Mouse (Mus musculus) hindbrain, embryonic 15.5 days (tissue): ENCODE data around the gene Btbd7. TPM values are rescaled to one million over a fixed set of nuclear protein-coding genes. Genes with fewer than 3 reads are reported as not detected.

Experiments
- ATAC-seq: fragments of 200-750 bp; cut with Nextera tagmentation; 2 replicates; pipeline ENCODE4 v1.8.0; 2017; ENCODE audit warnings: low read depth, moderate number of reproducible peaks, moderate TSS enrichment; ENCODE audit not compliant: low FRiP score
- H3K27ac ChIP-seq: fragments of 300-500 bp; sonication (generic); replicated peaks from 2 replicates; pipeline ENCODE4 v1.5.1; 2015; ENCODE audit warnings: mild to moderate bottlenecking, inconsistent platforms
- H3K27me3 ChIP-seq: fragments of 300-500 bp; sonication (generic); 2 replicates; pipeline ENCODE4 v1.6.1; 2015; ENCODE audit warnings: control low read depth, inconsistent platforms
- H3K36me3 ChIP-seq: fragments of 300-500 bp; sonication (generic); 2 replicates; pipeline ENCODE4 v1.6.1; 2015; ENCODE audit warnings: control low read depth, inconsistent platforms
- H3K4me1 ChIP-seq: fragments of 300-500 bp; sonication (generic); replicated peaks from 2 replicates; pipeline ENCODE4 v1.6.1; 2015; ENCODE audit warnings: control low read depth, inconsistent platforms
- H3K4me2 ChIP-seq: fragments of 300-500 bp; sonication (generic); 2 replicates; pipeline ENCODE4 v1.6.1; 2015; ENCODE audit warnings: moderate library complexity, mild to moderate bottlenecking, inconsistent platforms
- H3K4me3 ChIP-seq: fragments of 300-500 bp; sonication (generic); 2 replicates; pipeline ENCODE4 v1.5.1; 2015; ENCODE audit warnings: mild to moderate bottlenecking, inconsistent platforms
- H3K9ac ChIP-seq: fragments of 300-500 bp; sonication (generic); 2 replicates; pipeline ENCODE4 v1.6.1; 2015; ENCODE audit warnings: inconsistent platforms
- H3K9me3 ChIP-seq: fragments of 300-500 bp; sonication (generic); 2 replicates; pipeline ENCODE4 v1.6.1; 2016; ENCODE audit warnings: control low read depth, inconsistent platforms
- WGBS: fragments of 180-500 bp; shearing (Covaris S2); methylation state at CpG from one replicate; pipeline ENCODE4 v1.1.7; 2015; 5-methylcytosine and 5-hydroxymethylcytosine counted together
- polyA plus RNA-seq: library from polyadenylated mRNA; unstranded; fragments of >200 nt; fragmentation: Nextera tagmentation; extraction: Ambion mirVana; gene quantifications from 2 replicates; pipeline ENCODE4 v1.2.1, GENCODE M21; 2015

Btbd7 gene
- polyA plus RNA-seq, 1 experiment from 2014 or later, result 11.8 TPM

DNA sequence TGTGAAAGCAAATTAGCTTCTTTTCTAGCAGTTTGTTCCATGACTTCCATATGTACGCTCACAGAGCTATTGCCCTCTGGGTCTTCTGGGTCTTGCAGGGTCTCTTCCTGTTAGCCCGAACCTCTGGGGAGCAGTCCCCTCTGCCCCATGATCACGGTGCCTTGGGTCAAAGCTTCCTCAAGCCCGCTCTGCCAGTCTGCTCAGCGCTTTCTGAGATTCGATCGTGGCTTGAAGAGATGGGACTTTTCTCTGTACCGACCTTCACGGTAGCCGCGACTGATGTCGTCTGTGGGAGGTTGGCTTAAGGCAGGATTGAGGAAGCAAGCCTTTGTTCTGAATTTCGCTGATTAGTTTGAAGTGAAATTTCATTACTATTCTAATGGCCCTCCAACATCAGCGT lies 102.2 kb downstream of the Btbd7 start:
- no peak overlapping the region for H3K27ac ChIP-seq
- no peak overlapping the region for H3K4me2 ChIP-seq
- WGBS, result 92% methylated on average over 14 of the region's 14 CpGs
- no peaks in the 10 kb centered on the region for H3K9me3 ChIP-seq
- H3K36me3 ChIP-seq, result peaks cover 54% of the 10 kb centered on the region
- no peak overlapping the region for H3K9ac ChIP-seq
- ATAC-seq, result no peak
- H3K4me1 ChIP-seq, result no peaks in the 10 kb centered on the region
- H3K4me3 ChIP-seq, result no peak overlapping the region
- H3K27me3 ChIP-seq, result no peaks in the 10 kb centered on the region

DNA sequence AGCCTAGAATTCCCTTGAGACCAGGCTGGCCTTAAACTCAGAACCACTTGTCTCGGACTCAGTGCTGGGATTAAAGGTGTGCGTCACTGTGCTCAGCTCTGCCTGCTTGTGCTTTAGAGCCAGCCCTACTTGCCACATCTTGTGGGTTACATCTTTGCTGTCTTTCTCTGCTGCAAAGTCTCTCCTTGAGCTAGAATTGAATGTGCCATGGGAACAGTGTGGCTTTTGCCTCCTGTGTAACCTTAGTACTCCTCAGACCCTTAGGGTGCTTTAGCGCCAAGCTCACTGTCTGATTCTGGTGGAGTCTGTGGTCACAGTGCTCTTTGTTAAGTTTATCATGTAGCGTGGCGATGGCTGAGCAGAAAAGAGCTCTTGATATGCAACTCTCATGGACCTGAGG lies 105.6 kb downstream of the Btbd7 start:
- Histone ChIP-seq H3K4me3 (no peak overlapping the region), H3K9me3 (no peaks in the 10 kb centered on the region), H3K9ac (no peak overlapping the region), H3K27me3 (no peaks in the 10 kb centered on the region), H3K4me1 (no peaks in the 10 kb centered on the region), H3K4me2 (no peak overlapping the region), H3K36me3 (peaks cover 86% of the 10 kb centered on the region), H3K27ac (no peak overlapping the region)
- ATAC-seq, result no peak
- 97% methylated on average over 5 of the region's 5 CpGs for whole genome bisulfite sequencing

GRCm38 (mm10) chr12:102771601-102772000 lies 106.7 kb downstream of the Btbd7 start:
- WGBS, result 97% methylated on average over 8 of the region's 8 CpGs
- H3K9ac ChIP-seq, result no peak overlapping the region
- H3K4me3 ChIP-seq, result no peak overlapping the region
- no peak overlapping the region for H3K4me2 ChIP-seq
- no peak overlapping the region for H3K27ac ChIP-seq
- H3K36me3 ChIP-seq, result peaks cover 89% of the 10 kb centered on the region
- no peaks in the 10 kb centered on the region for H3K27me3 ChIP-seq
- H3K4me1 ChIP-seq, result no peaks in the 10 kb centered on the region
- no peak for ATAC-seq
- no peaks in the 10 kb centered on the region for H3K9me3 ChIP-seq

DNA sequence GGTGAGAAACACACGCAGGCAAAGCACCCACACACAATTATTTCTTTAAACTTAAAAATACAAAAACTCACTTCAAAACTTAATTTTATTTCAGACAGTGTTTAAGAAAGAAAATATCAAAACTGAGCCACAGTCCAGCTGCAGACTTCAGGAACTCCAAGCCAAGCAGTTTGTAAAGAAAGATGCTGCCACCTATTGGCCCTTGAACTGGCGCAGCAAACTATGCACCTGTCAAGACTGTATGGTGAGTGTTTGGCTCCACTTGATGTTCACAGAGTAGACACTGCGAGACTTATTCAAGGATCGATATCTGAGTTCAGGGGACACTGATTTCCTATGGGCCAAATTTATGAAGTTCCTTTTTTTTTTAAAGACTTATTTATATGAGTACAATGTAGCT lies 109.3 kb downstream of the Btbd7 start:
- ATAC-seq, result no peak
- H3K36me3 ChIP-seq, result peaks cover 84% of the 10 kb centered on the region
- 92% methylated on average over 4 of the region's 4 CpGs for WGBS

GRCm38 (mm10) chr12:102763696-102764095 lies 114.6 kb downstream of the Btbd7 start:
- no peaks in the 10 kb centered on the region for H3K27me3 ChIP-seq
- no peak overlapping the region for H3K4me3 ChIP-seq
- H3K9ac ChIP-seq, result no peak overlapping the region
- no peak overlapping the region for H3K27ac ChIP-seq
- peaks cover 16% of the 10 kb centered on the region for H3K4me1 ChIP-seq
- no peaks in the 10 kb centered on the region for H3K9me3 ChIP-seq
- no peak overlapping the region for H3K4me2 ChIP-seq
- H3K36me3 ChIP-seq, result peaks cover 46% of the 10 kb centered on the region
- ATAC-seq, result no peak

More for the DNA sequence above, 109.3 kb downstream of the Btbd7 start:
- Histone ChIP-seq H3K4me2 (no peak overlapping the region), H3K9ac (no peak overlapping the region), H3K27ac (no peak overlapping the region), H3K27me3 (no peaks in the 10 kb centered on the region), H3K4me3 (no peak overlapping the region), H3K9me3 (no peaks in the 10 kb centered on the region), H3K4me1 (no peaks in the 10 kb centered on the region)

DNA sequence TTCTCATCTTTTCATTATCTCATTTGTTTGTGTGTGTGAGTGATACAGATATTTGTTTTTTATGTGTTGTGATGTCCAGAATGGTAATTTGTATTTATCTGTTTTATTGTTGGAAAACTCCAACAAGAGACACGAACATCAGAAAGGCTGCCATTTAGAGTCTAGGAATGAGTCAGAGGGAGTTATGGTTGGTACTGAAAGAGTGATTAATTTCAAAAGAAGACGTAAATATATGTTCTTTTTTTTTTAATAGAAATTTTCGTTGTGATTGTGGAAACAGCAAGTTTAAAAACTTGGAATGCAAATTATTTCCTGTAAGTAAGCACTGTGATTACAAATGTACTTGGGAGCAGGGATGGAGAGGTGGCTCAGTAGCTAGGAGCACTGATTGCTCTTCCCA lies 116.6 kb downstream of the Btbd7 start:
- Histone ChIP-seq H3K27ac (no peak overlapping the region), H3K4me3 (no peak overlapping the region), H3K27me3 (no peaks in the 10 kb centered on the region), H3K9me3 (no peaks in the 10 kb centered on the region), H3K36me3 (peaks cover 29% of the 10 kb centered on the region), H3K4me1 (peaks cover 21% of the 10 kb centered on the region), H3K4me2 (no peak overlapping the region), H3K9ac (no peak overlapping the region)
- WGBS, result 89% methylated on average over 3 of the region's 3 CpGs
- no peak for ATAC-seq

DNA sequence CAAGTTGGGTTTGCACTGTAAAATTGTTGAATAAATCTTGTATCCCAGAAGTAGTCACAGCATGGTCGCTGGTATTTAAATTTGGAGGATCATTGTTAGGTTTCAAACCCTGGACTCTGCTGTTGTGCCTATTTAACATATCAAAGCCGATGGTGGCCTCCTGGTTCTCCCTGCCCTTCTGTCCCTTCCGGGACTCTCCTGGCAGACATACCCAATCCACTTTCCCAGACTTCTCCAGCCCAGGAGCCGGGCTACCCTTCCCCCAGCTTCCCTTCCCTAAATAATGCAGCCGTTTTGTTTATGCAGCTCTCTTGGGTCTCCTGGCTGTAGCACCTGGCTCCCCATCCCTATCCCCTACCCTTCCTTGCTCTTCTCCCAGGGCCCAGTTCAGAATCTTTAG lies 119.3 kb downstream of the Btbd7 start:
- Histone ChIP-seq H3K4me3 (peak overlapping the region; percentile 89), H3K36me3 (peaks cover 11% of the 10 kb centered on the region), H3K27ac (no peak overlapping the region), H3K27me3 (no peaks in the 10 kb centered on the region), H3K4me2 (peak overlapping the region; percentile 83), H3K9me3 (no peaks in the 10 kb centered on the region), H3K4me1 (peaks cover 30% of the 10 kb centered on the region), H3K9ac (peak overlapping the region; percentile 87)
- 0% methylated on average over 5 of the region's 5 CpGs for WGBS
- no peak for ATAC-seq

GRCm38 (mm10) chr12:102758403-102758756 lies 119.9 kb downstream of the Btbd7 start, which contains the start of gene Gm20604:
Gm20604 (minus strand) TSS chr12:102758672.
- H3K36me3 ChIP-seq, result peaks cover 8% of the 10 kb centered on the region; the same call in 1 of the 2 replicates
- peaks cover 30% of the 10 kb centered on the region for H3K4me1 ChIP-seq
- no peak for ATAC-seq
- peak within 1 kb of the TSS; percentile 83 for H3K4me2 ChIP-seq
- peak within 1 kb of the TSS; percentile 87 for H3K9ac ChIP-seq
- H3K9me3 ChIP-seq, result no peaks in the 10 kb centered on the region
- peak within 1 kb of the TSS; percentile 89 for H3K4me3 ChIP-seq
- no peaks in the 10 kb centered on the region for H3K27me3 ChIP-seq
- under 1% methylated on average over 10 of the region's 10 CpGs for WGBS
- H3K27ac ChIP-seq, result peak within 1 kb of the TSS; percentile 87

DNA sequence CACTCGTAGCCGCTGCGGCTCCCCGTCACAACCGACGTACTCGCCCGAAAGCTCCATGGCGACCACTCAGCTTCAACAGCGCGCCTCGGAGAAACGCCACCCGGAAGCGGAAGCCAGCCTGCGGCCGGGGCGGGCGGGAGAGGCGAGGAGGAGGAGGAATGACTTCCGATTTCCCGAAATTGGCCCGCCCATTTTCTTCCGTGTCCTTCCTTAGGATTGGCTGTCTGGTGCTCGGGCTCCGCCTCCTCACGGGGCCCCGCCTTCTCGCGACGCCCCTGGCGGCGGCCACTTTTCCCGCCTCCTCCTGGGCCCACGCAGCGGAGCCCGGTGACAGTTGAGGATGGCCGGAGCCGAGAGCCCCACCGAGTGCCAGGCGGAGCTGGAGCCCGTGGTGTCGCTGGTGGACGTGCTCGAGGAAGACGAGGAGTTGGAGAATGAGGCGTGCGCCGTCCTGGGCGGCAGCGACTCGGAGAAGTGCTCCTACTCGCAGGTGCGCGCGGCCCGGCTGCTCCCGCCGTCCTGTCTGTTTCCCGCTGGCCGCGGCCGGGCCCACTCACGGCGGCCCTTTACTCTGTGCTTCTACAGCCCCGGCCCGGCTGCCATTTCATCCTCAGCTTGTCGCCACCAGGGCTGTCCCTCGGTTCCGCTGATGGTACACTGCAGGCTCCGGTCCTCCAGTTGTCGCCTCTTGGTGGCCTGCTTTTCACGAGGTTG lies 120.4 kb downstream of the Btbd7 start, which contains the start of the genes Gm28051, Gon7 and Ubr7:
TSS of gene Gm28051 (minus strand) at position 77 of the 714 bp plus-strand sequence.
TSS of gene Gon7 (minus strand) at position 115 of the 714 bp plus-strand sequence.
TSS of gene Ubr7 (plus strand) at position 279 of the 714 bp plus-strand sequence.
- peak; percentile 98 for ATAC-seq

GRCm38 (mm10) chr12:102757055-102757688 lies 121.1 kb downstream of the Btbd7 start:
- H3K4me2 ChIP-seq, result peak overlapping the region; percentile 83
- no peaks in the 10 kb centered on the region for H3K27me3 ChIP-seq
- WGBS, result 1% methylated on average over 46 of the region's 46 CpGs
- peak overlapping the region; percentile 87 for H3K27ac ChIP-seq
- no peak; the same call in 1 of the 2 replicates for ATAC-seq
- peaks cover 30% of the 10 kb centered on the region for H3K4me1 ChIP-seq
- H3K9ac ChIP-seq, result peak overlapping the region; percentile 62
- H3K9me3 ChIP-seq, result no peaks in the 10 kb centered on the region
- peak overlapping the region; percentile 89 for H3K4me3 ChIP-seq
- H3K36me3 ChIP-seq, result peaks cover 4% of the 10 kb centered on the region; the same call in 1 of the 2 replicates

More for the DNA sequence above, 120.4 kb downstream of the Btbd7 start, which contains the start of the genes Gm28051, Gon7 and Ubr7:
- H3K27ac ChIP-seq, result peak within 1 kb of the TSS; percentile 87
- H3K4me2 ChIP-seq, result peak within 1 kb of the TSS; percentile 83
- H3K4me3 ChIP-seq, result peak within 1 kb of the TSS; percentile 89
- H3K4me1 ChIP-seq, result peaks cover 30% of the 10 kb centered on the region
- no peaks in the 10 kb centered on the region for H3K9me3 ChIP-seq
- H3K36me3 ChIP-seq, result peaks cover 7% of the 10 kb centered on the region; the same call in 1 of the 2 replicates
- WGBS, result under 1% methylated on average over 73 of the region's 73 CpGs
- no peaks in the 10 kb centered on the region for H3K27me3 ChIP-seq
- H3K9ac ChIP-seq, result peak within 1 kb of the TSS; percentile 87

DNA sequence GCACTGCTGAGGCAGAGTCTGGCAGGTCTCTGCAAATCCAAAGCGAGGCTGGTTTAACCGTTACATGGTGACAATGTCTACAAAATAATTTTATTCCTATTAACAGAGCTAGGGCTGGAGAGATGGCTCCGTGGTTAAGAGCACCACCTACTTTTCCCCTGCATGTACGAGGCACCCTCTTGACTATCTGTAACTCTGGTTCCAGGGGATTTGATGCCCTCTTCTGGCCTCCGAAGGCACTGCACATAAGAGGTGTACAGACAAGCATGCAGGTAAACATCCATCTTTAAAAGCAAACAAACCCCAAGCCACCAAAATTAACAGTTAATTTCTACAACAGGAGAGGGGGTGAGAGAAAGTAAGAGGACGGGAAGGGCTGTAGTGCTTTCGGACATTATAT lies 122.0 kb downstream of the Btbd7 start:
- Histone ChIP-seq H3K27me3 (no peaks in the 10 kb centered on the region), H3K9ac (peak overlapping the region; percentile 62), H3K4me2 (peak overlapping the region; percentile 83), H3K36me3 (0 out of 2 replicates have a peak, but pooled peaks cover 3% of the 10 kb centered on the region), H3K4me3 (peak overlapping the region; percentile 89), H3K4me1 (peaks cover 30% of the 10 kb centered on the region), H3K27ac (no peak overlapping the region), H3K9me3 (no peaks in the 10 kb centered on the region)
- ATAC-seq, result no peak
- WGBS, result 81% methylated on average over 7 of the region's 7 CpGs

GRCm38 (mm10) chr12:102748256-102748655 lies 130.0 kb downstream of the Btbd7 start:
- no peaks in the 10 kb centered on the region for H3K9me3 ChIP-seq
- no peaks in the 10 kb centered on the region for H3K27me3 ChIP-seq
- peaks cover 15% of the 10 kb centered on the region for H3K4me1 ChIP-seq
- no peak for ATAC-seq
- H3K4me2 ChIP-seq, result no peak overlapping the region
- no peak overlapping the region for H3K9ac ChIP-seq
- WGBS, result 95% methylated on average over 3 of the region's 3 CpGs
- H3K36me3 ChIP-seq, result peaks cover 6% of the 10 kb centered on the region; the same call in 1 of the 2 replicates
- no peak overlapping the region for H3K27ac ChIP-seq
- H3K4me3 ChIP-seq, result no peak overlapping the region
